Mouse (Mus musculus) E14TG2a.4 (cell line): ENCODE data around the gene Sema5a.

ENCODE experiments used
- CTCF ChIP-seq: conservative IDR thresholded peaks from 2 replicates; pipeline ENCODE4 v1.5.1; 2014; ENCODE audit warnings: low read length
- NANOG ChIP-seq: IDR thresholded peaks from 2 replicates; pipeline ENCODE4 v1.6.1; 2014; ENCODE audit warnings: borderline replicate concordance, low read length, mixed read lengths
- POU5F1 ChIP-seq: IDR thresholded peaks from 2 replicates; pipeline ENCODE4 v1.6.1; 2014; ENCODE audit warnings: low read length, borderline replicate concordance

GRCm38 (mm10) chr15:32288480-32288879, 43.9 kb downstream of the Sema5a start:
- TF ChIP-seq CTCF (no peak), NANOG (no peak), POU5F1 (no peak)
